Mouse (Mus musculus) left cerebral cortex, postnatal 10 days (tissue): ENCODE measurements around the gene Samd9l. TPM values are rescaled to one million over a fixed set of nuclear protein-coding genes. Genes with fewer than 3 reads are reported as not detected.
A peak's percentile ranks its signal among the peaks of the same experiment; 100 is the strongest.
"Not testable (repeated sequence)": the region's sequence is repeated elsewhere in the genome, so short reads cannot be mapped to it uniquely, and the experiment has no call there.

Source experiments
- DNase-seq, 2 experiments: peaks; one replicate each; pipeline ENCODE4 v3.0.0; 2021 to 2022; ENCODE audit warnings: low spot score in 2 of 2, mixed read lengths in 1 of 2; ENCODE audit errors: extremely low spot score in 1 of 2
- intact Hi-C: fragments of 180-260 bp; cut with DNase I; formaldehyde crosslinking; loops from one replicate; pipeline ENCODE4 v1.15.1; 2025
- total RNA-seq, 2 experiments: library from RNA; stranded (reverse); gene quantifications; 2 replicates each; pipeline ENCODE4 v1.2.3; 2021

Samd9l gene
- total RNA-seq, 2 experiments from 2014 or later, result 4.5 to 5.0 TPM

DNA sequence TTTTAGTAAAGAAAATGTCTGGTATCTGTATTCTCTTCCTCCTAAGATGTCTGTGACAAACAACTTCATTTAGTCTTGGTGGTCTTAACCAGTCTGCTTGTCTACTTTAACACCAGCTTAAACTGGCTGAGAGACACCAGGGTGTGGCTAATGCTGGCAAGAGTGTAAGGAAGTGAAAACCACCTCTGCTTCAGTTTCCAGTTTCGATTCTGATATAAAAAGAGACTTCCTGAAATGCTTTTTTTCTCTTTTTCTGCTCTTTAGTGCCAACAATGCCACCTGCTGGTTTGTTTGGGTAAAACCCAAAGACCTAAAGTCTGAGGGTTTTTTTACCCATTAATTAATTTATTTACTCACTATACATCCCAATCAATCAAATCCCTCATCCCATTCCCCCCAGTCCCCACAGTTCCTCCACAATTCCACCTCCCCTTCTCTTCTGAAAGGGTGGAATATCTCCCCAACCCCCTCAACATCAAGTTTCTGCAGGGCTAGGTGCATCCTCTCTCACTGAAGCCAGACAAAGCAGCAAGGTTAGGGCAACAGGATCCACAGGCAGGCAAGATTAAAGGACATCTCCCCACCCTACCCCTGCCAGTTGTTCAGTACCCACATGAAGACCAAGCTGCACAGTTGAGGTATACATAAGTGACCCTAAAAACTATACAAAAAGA, 53.3 kb downstream of the Samd9l start:
- DNase-seq, result peak; percentile 2 to 35
- intact Hi-C loops, result not testable (repeated sequence)

DNA sequence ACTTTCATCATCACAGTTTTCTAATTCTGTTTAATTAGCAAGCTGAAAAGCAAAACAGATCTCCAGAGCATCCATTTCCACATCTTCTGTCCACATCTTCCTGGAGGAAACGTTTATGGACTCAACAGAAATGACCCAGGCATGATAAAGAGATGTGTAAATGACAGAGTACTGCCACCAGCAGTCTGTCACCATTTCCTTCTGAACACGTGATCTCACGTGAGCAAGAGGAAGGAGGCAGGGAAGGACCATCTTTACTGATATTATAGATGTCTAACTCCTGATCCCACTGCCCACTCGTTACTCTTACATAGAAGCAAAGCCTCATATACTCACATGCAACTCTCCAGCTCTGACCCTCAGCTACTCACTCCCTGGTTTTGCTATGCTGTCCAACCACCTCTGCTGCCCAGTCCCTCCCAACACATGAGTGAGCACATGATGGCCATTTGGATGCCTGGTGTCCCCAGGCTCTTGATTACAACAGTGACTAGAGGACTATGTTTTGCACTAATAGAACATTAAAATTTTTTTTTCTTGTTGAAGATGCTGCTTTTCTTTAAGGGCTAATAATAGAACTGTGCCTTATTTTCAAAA, 54.2 kb downstream of the Samd9l start:
- DNase-seq, intact Hi-C loops: not testable (repeated sequence)

DNA sequence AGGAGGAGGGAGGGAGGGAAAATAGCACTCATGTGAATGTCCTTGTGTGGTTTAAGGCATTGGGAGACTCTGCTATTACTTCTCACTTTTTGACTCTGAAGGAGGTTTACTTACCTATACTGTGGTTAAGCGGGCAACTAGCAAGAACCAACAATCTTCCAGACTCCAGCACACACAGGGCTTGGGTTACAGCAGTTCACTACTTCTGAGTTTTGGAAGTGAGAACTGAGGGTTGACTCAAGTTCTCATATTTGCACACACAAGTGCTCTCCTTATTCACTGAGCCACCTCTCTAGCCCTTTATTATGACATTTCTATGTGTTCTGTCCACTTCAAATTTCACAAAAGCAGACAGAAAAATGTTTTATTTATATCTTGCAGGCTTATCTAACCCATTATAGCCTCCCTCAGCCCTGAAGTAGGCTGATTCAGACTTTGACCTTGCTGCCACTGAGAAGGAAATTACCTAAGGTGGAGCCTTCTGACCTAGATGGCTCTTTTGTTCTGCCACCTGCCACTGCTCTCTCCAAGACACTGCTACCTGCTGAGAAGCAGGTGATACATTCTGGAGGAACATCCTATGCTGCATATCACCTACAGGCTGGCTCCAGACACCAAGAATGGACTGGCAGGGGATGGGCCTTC, 55.6 kb downstream of the Samd9l start:
- DNase-seq, intact Hi-C loops: not testable (repeated sequence)

DNA sequence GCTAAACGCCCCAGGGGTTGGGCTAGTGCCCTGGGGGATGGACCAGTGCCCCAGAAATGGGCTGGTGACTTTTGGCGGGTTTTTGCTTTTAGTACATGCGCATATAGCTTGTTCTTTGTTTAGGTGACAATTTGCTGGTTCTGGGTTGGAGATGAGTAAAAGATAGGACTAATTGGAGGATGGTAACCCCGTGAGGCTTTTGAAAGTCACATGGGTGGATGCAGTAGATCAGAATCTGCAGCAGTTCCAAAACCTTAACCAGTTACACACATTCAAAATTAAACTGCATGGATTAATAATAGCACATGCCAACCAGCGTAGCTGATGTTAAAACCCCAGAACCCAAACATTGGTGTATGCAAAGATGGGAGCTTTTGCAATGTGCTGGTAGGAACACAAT, 57.9 kb downstream of the Samd9l start:
- intact Hi-C loops, result no loop called here
- no peak for DNase-seq

DNA sequence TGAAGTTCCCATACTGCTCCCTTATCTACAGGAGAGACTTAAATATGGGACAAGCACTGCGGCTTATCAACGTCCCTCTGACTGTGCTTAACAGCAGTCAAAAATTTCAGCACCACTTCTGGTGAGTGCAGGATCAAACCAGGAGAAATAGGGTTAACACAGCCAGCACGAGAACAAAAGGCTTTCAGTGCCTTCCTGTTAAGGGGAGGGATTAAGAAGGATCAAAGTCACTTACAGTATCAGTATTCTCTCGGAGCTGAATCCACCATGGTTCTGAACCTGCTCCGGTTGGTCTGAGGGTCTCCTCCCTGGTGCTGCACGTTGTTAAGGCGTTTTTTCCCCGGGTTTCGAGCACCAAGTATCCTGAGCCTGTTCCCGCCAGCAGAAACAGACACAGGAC, 58.4 kb downstream of the Samd9l start:
- intact Hi-C loops, result not testable (repeated sequence)

GRCm38 (mm10) chr6:3339131-3339530, 60.2 kb downstream of the Samd9l start:
- intact Hi-C loops, DNase-seq: not testable (repeated sequence)

More for the DNA sequence above, 58.4 kb downstream of the Samd9l start:
- not testable (repeated sequence) for DNase-seq

Other genes starting within 250 kb of the Samd9l start
- gene Hepacam2, start 98.7 kb upstream of the Samd9l start, total RNA-seq, result under 1 TPM; 0.54 to 0.67 TPM
- gene Vps50, start 98.8 kb upstream of the Samd9l start, total RNA-seq, result 10 to 100 TPM; 60.1 to 61.9 TPM